Mouse (Mus musculus) kidney, postnatal 0 days (tissue): ENCODE results near the gene Acot7. TPM values are rescaled to one million over a fixed set of nuclear protein-coding genes. Genes with fewer than 3 reads are reported as not detected.

ENCODE experiments used
- ATAC-seq: fragments of 200-750 bp; cut with Nextera tagmentation; replicated peaks from 2 replicates; pipeline ENCODE4 v1.8.0; 2017; ENCODE audit warnings: low read depth, moderate number of reproducible peaks, moderate TSS enrichment, moderate library complexity; ENCODE audit not compliant: low FRiP score
- DNase-seq: peaks from one replicate; pipeline ENCODE4 v3.0.0-alpha.2; 2016; ENCODE audit warnings: low spot score
- H3K27ac ChIP-seq: fragments of 300-500 bp; sonication (generic); 2 replicates; pipeline ENCODE4 v1.5.1; 2014; ENCODE audit warnings: mild to moderate bottlenecking
- H3K27me3 ChIP-seq: fragments of 300-500 bp; sonication (generic); 2 replicates; pipeline ENCODE4 v1.6.1; 2014; ENCODE audit warnings: low read length, mixed read lengths; ENCODE audit not compliant: insufficient read depth
- H3K36me3 ChIP-seq: fragments of 300-500 bp; sonication (generic); 2 replicates; pipeline ENCODE4 v1.6.1; 2014; ENCODE audit warnings: low read length, mixed read lengths; ENCODE audit not compliant: insufficient read depth
- H3K4me1 ChIP-seq: fragments of 300-500 bp; sonication (generic); replicated peaks from 2 replicates; pipeline ENCODE4 v1.6.1; 2014; ENCODE audit warnings: antibody characterized with exemption, low read length, mixed read lengths; ENCODE audit not compliant: insufficient read depth
- H3K4me2 ChIP-seq: fragments of 300-500 bp; sonication (generic); 2 replicates; pipeline ENCODE4 v1.6.1; 2014; ENCODE audit warnings: mild to moderate bottlenecking, low read length, moderate library complexity, mixed read lengths
- H3K4me3 ChIP-seq: fragments of 300-500 bp; sonication (generic); replicated peaks from 2 replicates; pipeline ENCODE4 v1.5.1; 2014; ENCODE audit warnings: low read depth, low read length
- H3K9ac ChIP-seq: fragments of 300-500 bp; sonication (generic); 2 replicates; pipeline ENCODE4 v1.6.1; 2014; ENCODE audit warnings: low read depth, low read length
- H3K9me3 ChIP-seq: fragments of 300-500 bp; sonication (generic); replicated peaks from 2 replicates; pipeline ENCODE4 v1.6.1; 2016; ENCODE audit warnings: low read length, inconsistent platforms, mixed read lengths
- CTCF ChIP-seq: IDR thresholded peaks from 2 replicates; pipeline ENCODE4 v1.5.1; 2016; ENCODE audit warnings: antibody characterized with exemption, low read depth, mild to moderate bottlenecking, moderate library complexity
- WGBS: fragments of 180-500 bp; shearing (Covaris S2); extraction: QIAGEN DNeasy Blood & Tissue Kit; methylation state at CpG from one replicate; pipeline ENCODE4 v1.1.7; 2014; 5-methylcytosine and 5-hydroxymethylcytosine counted together
- polyA plus RNA-seq: library from polyadenylated mRNA; unstranded; fragments of >200 nt; fragmentation: Nextera tagmentation; extraction: Ambion mirVana; gene quantifications from 2 replicates; pipeline ENCODE4 v1.2.1, GENCODE M21; 2015

Acot7 gene
- polyA plus RNA-seq, 1 experiment from 2014 or later, result 56.4 TPM

GRCm38 (mm10) chr4:152304685-152305084, 126.8 kb downstream of the Acot7 start:
- TF ChIP-seq CTCF, result no peak

DNA sequence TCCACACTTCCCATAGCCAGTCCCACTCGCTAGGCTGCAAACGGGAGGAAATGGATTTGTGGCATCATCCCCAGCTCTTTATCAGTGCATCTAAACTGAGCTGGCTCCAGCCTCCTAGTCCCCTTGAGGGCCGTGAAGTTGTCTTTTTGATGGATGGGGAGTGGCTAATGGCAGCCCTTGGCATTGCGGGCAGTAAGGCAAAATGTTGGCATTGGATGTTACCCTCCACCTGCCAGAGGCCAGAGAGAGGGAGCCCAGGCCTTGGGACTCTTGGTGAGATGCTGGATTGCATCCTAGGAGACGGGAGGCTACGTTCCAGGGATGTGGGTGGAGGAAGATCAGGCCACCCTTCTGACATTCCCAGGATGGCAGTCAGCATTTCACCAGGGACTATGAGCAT, 128.1 kb downstream of the Acot7 start:
- H3K9me3 ChIP-seq, result no peaks in the 10 kb centered on the region
- H3K36me3 ChIP-seq, result peaks cover 16% of the 10 kb centered on the region; the same call in 1 of the 2 replicates
- ATAC-seq, result no peak
- 62% methylated on average over 6 of the region's 6 CpGs for WGBS
- H3K9ac ChIP-seq, result no peak overlapping the region
- H3K4me2 ChIP-seq, result no peak overlapping the region
- no peak overlapping the region for H3K27ac ChIP-seq
- no peaks in the 10 kb centered on the region for H3K4me1 ChIP-seq
- no peaks in the 10 kb centered on the region for H3K27me3 ChIP-seq
- DNase-seq, result no peak
- TF ChIP-seq CTCF, result no peak
- no peak overlapping the region for H3K4me3 ChIP-seq

More at GRCm38 (mm10) chr4:152304685-152305084, 126.8 kb downstream of the Acot7 start:
- H3K9me3 ChIP-seq, result no peaks in the 10 kb centered on the region
- 0 out of 2 replicates have a peak, but pooled peaks cover 4% of the 10 kb centered on the region for H3K4me1 ChIP-seq
- no peak for DNase-seq
- H3K4me2 ChIP-seq, result no peak overlapping the region
- no peak overlapping the region for H3K9ac ChIP-seq
- no peak overlapping the region for H3K4me3 ChIP-seq
- ATAC-seq, result no peak
- H3K27me3 ChIP-seq, result no peaks in the 10 kb centered on the region
- no peak overlapping the region for H3K27ac ChIP-seq
- peaks cover 21% of the 10 kb centered on the region; the same call in 1 of the 2 replicates for H3K36me3 ChIP-seq
- 94% methylated on average over 6 of the region's 6 CpGs for whole genome bisulfite sequencing

DNA sequence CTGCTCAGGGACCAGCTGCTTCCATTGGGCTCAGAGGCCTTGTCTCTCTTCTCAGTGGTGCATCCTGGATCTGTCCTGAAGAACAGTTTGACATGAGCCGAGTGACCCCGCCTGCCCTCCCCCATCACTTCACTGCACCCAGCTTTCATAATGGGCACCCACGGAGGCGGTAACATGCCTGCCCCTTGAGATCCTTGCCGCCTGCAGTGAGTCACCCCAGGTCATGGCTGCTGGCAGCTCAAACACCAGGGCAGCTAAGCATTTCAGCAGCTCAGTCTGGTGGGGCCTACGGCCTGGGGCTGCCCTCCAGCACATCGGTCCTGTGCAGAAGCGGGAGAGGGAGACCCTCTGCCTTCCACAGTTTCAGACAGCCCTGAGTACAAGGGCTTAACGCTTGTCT, 129.6 kb downstream of the Acot7 start:
- 78% methylated on average over 9 of the region's 9 CpGs for WGBS
- H3K27me3 ChIP-seq, result peaks cover 8% of the 10 kb centered on the region
- H3K27ac ChIP-seq, result no peak overlapping the region
- DNase-seq (no peak), ATAC-seq (no peak)
- no peak overlapping the region for H3K4me3 ChIP-seq
- no peak for TF ChIP-seq CTCF
- no peaks in the 10 kb centered on the region for H3K9me3 ChIP-seq
- H3K4me1 ChIP-seq, result peaks cover 5% of the 10 kb centered on the region
- peaks cover 11% of the 10 kb centered on the region; the same call in 1 of the 2 replicates for H3K36me3 ChIP-seq
- H3K9ac ChIP-seq, result no peak overlapping the region
- no peak overlapping the region for H3K4me2 ChIP-seq

- Histone ChIP-seq H3K9ac (no peak overlapping the region), H3K27me3 (peaks cover 38% of the 10 kb centered on the region), H3K9me3 (no peaks in the 10 kb centered on the region), H3K27ac (no peak overlapping the region), H3K4me2 (peak overlapping the region; percentile 51; the same call in 1 of the 2 replicates), H3K4me1 (peaks cover 23% of the 10 kb centered on the region), H3K4me3 (0 out of 2 replicates have a peak overlapping the region, but pooled peaks have one; percentile 3), H3K36me3 (no peaks in the 10 kb centered on the region)
- ATAC-seq, result no peak
- WGBS, result 5% methylated on average over 14 of the region's 14 CpGs
- TF ChIP-seq CTCF, result no peak
- no peak for DNase-seq
Measured at GRCm38 (mm10) chr4:152312186-152312585, 134.3 kb downstream of the Acot7 start.

- H3K9me3 ChIP-seq, result no peaks in the 10 kb centered on the region
- TF ChIP-seq CTCF, result no peak
- H3K4me2 ChIP-seq, result peak overlapping the region; percentile 51
- no peak for DNase-seq
- H3K27ac ChIP-seq, result no peak overlapping the region
- H3K36me3 ChIP-seq, result no peaks in the 10 kb centered on the region
- peaks cover 39% of the 10 kb centered on the region for H3K27me3 ChIP-seq
- 0% methylated on average over 29 of the region's 29 CpGs for WGBS
- H3K4me1 ChIP-seq, result peaks cover 23% of the 10 kb centered on the region
- ATAC-seq, result peak; percentile 38; the same call in 1 of the 2 replicates
- H3K4me3 ChIP-seq, result peak overlapping the region; percentile 26
- no peak overlapping the region for H3K9ac ChIP-seq
Measured at GRCm38 (mm10) chr4:152313211-152313632, 135.3 kb downstream of the Acot7 start.

GRCm38 (mm10) chr4:152313934-152314333, 136.0 kb downstream of the Acot7 start:
- no peaks in the 10 kb centered on the region for H3K36me3 ChIP-seq
- H3K4me1 ChIP-seq, result peaks cover 29% of the 10 kb centered on the region
- peak; percentile 65 for TF ChIP-seq CTCF
- H3K9me3 ChIP-seq, result no peaks in the 10 kb centered on the region
- ATAC-seq, result peak; percentile 38
- DNase-seq, result peak; percentile 74
- peak overlapping the region; percentile 51 for H3K4me2 ChIP-seq
- H3K4me3 ChIP-seq, result no peak overlapping the region
- H3K9ac ChIP-seq, result no peak overlapping the region
- H3K27ac ChIP-seq, result no peak overlapping the region
- H3K27me3 ChIP-seq, result peaks cover 39% of the 10 kb centered on the region
